Mouse (Mus musculus) stomach, embryonic 14.5 days (tissue): ENCODE data around the gene Rabggtb. TPM values are rescaled to one million over a fixed set of nuclear protein-coding genes. Genes with fewer than 3 reads are reported as not detected.
A peak's percentile ranks its signal among the peaks of the same experiment; 100 is the strongest.

ENCODE experiments used
- ATAC-seq: fragments of 200-750 bp; cut with Nextera tagmentation; 2 replicates; pipeline ENCODE4 v1.8.0; 2017; ENCODE audit warnings: low read depth, moderate TSS enrichment; ENCODE audit not compliant: insufficient number of reproducible peaks, insufficient read depth, low FRiP score
- H3K27ac ChIP-seq: fragments of 300-500 bp; sonication (generic); 2 replicates; pipeline ENCODE4 v1.5.1; 2014; ENCODE audit warnings: mild to moderate bottlenecking, low read length, moderate library complexity, mixed read lengths
- H3K27me3 ChIP-seq: fragments of 300-500 bp; sonication (generic); 2 replicates; pipeline ENCODE4 v1.6.1; 2014; ENCODE audit warnings: low read length, control low read depth, mixed read lengths; ENCODE audit not compliant: control insufficient read depth, insufficient read depth
- H3K36me3 ChIP-seq: fragments of 300-500 bp; sonication (generic); 2 replicates; pipeline ENCODE4 v1.6.1; 2014; ENCODE audit warnings: mild to moderate bottlenecking, control low read depth, low read length, moderate library complexity, mixed read lengths; ENCODE audit not compliant: control insufficient read depth, insufficient read depth
- H3K4me1 ChIP-seq: fragments of 300-500 bp; sonication (generic); 2 replicates; pipeline ENCODE4 v1.6.1; 2014; ENCODE audit warnings: low read length, control low read depth, mixed read lengths; ENCODE audit not compliant: control insufficient read depth, insufficient read depth
- H3K4me2 ChIP-seq: fragments of 300-500 bp; sonication (generic); replicated peaks from 2 replicates; pipeline ENCODE4 v1.6.1; 2014; ENCODE audit warnings: low read depth, low read length, control low read depth
- H3K4me3 ChIP-seq: fragments of 300-500 bp; sonication (generic); 2 replicates; pipeline ENCODE4 v1.5.1; 2014; ENCODE audit warnings: low read depth, low read length, control low read depth
- H3K9ac ChIP-seq: fragments of 300-500 bp; sonication (generic); replicated peaks from 2 replicates; pipeline ENCODE4 v1.6.1; 2014; ENCODE audit warnings: low read depth, mild to moderate bottlenecking, control low read depth, low read length, moderate library complexity, mixed read lengths
- H3K9me3 ChIP-seq: fragments of 300-500 bp; sonication (generic); 2 replicates; pipeline ENCODE4 v1.6.1; 2016; ENCODE audit warnings: low read depth, low read length, control low read depth; ENCODE audit not compliant: control insufficient read depth
- WGBS: fragments of 180-500 bp; shearing (Covaris S2); extraction: QIAGEN DNeasy Blood & Tissue Kit; methylation state at CpG from one replicate; pipeline ENCODE4 v1.1.7; 2014; 5-methylcytosine and 5-hydroxymethylcytosine counted together
- polyA plus RNA-seq: library from polyadenylated mRNA; unstranded; fragments of >200 nt; fragmentation: Nextera tagmentation; extraction: Ambion mirVana; gene quantifications from 2 replicates; pipeline ENCODE4 v1.2.1, GENCODE M21; 2014

Gene Rabggtb
- polyA plus RNA-seq, 1 experiment from 2014 or later: 51.2 TPM

DNA sequence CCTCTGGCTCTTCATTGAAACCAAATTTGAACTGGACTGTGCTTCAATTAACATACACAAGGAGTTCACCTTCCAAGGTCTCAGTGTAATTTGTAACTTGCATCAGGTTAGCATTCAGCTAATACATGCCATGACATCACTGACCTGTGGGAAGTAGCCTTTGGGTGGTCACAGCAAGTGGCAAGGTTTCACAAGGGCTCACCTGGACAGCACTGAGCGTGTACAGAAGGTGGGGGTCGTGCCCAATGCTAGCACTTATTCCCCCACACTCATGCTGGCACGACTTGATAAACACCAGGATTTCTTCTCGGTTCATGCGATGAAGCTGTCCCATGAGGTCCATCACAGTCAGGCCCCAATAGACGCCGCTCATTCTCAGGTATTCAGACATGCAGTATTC lies 2.3 kb downstream of the Rabggtb start:
- peak overlapping the region; percentile 21; the same call in 1 of the 2 replicates for H3K27ac ChIP-seq
- peaks cover 57% of the 10 kb centered on the region for H3K36me3 ChIP-seq
- H3K4me2 ChIP-seq: peak overlapping the region; percentile 54
- no peaks in the 10 kb centered on the region for H3K27me3 ChIP-seq
- ATAC-seq: no peak
- 69% methylated on average over 7 of the region's 7 CpGs for WGBS
- peak overlapping the region; percentile 89 for H3K4me3 ChIP-seq
- H3K9me3 ChIP-seq: no peaks in the 10 kb centered on the region
- H3K9ac ChIP-seq: 0 out of 2 replicates have a peak overlapping the region, but pooled peaks have one; percentile 98
- H3K4me1 ChIP-seq: peaks cover 22% of the 10 kb centered on the region

DNA sequence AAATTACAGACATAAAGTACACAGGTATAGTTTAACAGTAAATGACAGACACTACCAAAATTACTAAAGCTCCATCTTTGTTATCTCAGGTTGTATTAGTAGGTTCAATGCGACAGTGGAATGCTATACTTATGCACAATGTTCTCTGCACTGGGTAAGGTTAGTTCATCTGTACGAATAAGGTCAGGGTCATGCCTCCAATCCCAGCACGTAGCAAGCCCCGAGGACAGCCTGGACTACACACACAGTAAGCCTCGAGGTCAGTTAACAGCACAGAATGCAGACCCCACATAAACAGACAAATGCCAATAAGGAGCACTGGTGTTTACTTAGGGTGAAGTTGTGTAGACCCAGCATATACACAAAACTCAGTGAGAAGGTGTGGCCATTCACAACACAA lies 3.9 kb downstream of the Rabggtb start:
- Histone ChIP-seq H3K4me1 (peaks cover 22% of the 10 kb centered on the region), H3K27me3 (no peaks in the 10 kb centered on the region), H3K4me2 (no peak overlapping the region), H3K36me3 (peaks cover 67% of the 10 kb centered on the region), H3K4me3 (no peak overlapping the region), H3K9me3 (no peaks in the 10 kb centered on the region), H3K27ac (no peak overlapping the region), H3K9ac (no peak overlapping the region)
- WGBS: 69% methylated on average over 5 of the region's 5 CpGs
- ATAC-seq: no peak

DNA sequence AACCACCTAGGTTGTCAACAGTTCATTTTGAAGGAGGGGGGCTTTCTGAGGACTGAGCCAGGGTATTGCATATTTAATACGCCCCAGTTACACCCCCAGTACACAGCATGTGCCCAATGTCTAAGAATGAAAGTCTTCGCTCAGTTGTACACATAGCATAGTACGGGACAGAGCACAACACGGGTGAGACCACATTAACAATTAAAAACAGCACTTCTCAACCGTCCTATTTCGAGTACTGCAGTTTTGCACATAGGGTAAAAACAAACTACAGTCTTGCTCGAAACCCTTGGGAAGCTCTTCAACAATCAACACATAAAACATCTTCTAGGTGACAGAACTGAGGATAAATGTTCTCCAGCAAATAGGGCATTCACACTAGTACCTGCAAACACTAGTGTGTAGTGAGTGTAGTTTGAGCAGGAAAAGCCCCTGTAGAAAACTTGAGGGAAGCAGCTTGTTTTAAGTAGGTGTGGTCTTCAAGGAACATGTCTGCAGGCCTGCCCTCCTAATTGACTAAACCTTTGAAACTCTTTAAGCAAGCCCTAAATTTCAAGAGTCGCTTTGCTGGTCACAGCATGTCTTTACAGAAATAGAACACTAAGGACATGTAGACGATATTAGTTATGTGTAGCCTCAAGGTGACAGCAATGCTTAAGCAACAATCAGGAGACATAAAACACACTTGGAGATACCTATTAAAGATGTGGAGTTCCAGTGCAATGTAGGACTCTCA lies 6.5 kb downstream of the Rabggtb start, which contains the start of gene Msh4:
Gene Msh4, minus strand, starts transcription at position 3 of the 736 bp plus-strand sequence.
- Histone ChIP-seq H3K27me3 (no peaks in the 10 kb centered on the region), H3K9me3 (no peaks in the 10 kb centered on the region), H3K4me2 (no peak within 1 kb of the TSS), H3K4me1 (peaks cover 20% of the 10 kb centered on the region), H3K36me3 (peaks cover 71% of the 10 kb centered on the region), H3K9ac (no peak within 1 kb of the TSS), H3K27ac (no peak within 1 kb of the TSS), H3K4me3 (no peak within 1 kb of the TSS)
- WGBS: 85% methylated on average over 9 of the region's 9 CpGs
- ATAC-seq: no peak

DNA sequence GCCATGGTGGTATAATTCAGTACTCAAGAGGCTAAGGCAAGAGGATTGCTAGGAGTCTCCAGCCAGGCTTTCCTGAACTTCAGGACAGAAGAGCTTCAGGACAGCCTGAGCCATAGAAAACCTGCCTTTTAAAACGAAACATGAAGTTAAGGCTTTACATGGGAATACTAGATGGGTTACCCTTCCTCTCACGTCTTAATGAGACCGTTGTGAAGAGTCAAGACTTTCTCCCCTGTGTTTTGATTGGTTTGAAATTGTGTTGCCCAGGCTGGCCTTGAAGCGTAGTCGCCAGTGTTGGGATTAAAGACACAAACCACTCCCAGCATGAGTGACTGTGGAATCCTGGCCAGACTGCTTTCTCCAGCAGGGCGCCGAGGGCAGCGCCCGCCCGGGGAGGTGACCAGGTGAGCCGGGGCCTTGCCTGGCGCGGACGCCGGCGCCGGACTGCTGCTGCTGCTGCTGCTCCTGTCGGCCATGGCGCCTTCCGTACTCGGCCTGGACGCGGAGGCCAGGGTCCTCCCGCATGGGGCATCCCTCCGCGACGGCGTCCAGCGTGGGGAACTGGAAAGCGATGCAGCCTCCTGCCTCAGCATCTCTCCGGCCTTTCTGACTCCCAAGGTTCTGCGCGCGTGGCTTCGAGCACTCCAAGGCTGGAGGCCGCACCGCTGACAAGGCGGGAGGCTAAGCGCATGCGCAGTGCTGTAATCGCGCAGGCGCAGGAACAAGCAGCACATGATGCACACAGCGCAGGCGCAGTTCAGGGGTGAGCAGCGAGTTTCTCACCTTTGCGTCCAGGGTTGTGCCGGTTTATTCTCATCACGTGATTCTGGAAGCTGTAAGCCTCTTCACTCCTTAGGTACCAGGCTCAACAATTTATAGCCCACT lies 7.3 kb downstream of the Rabggtb start:
- Histone ChIP-seq H3K27ac (no peak overlapping the region), H3K4me1 (peaks cover 15% of the 10 kb centered on the region), H3K4me2 (no peak overlapping the region), H3K4me3 (no peak overlapping the region), H3K27me3 (no peaks in the 10 kb centered on the region), H3K9ac (no peak overlapping the region), H3K9me3 (no peaks in the 10 kb centered on the region), H3K36me3 (peaks cover 63% of the 10 kb centered on the region)
- 83% methylated on average over 49 of the region's 49 CpGs for WGBS
- peak; percentile 33; the same call in 1 of the 2 replicates for ATAC-seq

DNA sequence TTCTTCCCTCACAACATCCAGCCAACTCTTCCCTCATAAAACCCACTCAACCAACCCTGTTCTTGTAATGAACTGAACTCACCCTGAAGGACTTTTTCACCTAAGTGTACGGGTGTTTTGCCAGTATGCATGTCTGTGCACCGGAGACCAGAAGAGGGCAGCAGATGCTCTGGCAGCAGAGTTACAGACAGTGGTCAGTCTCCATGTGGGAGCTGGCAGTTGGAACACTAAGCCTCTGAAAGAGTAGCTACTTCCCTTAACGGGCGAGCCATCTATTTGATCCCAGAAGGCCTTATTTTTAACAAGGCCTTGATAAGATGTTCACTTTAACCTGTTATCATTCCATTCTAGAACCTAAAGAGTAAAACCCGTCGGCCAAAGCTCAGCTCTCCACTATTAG lies 8.2 kb downstream of the Rabggtb start:
- H3K9ac ChIP-seq: no peak overlapping the region
- H3K36me3 ChIP-seq: peaks cover 54% of the 10 kb centered on the region
- no peak overlapping the region for H3K4me3 ChIP-seq
- H3K27me3 ChIP-seq: no peaks in the 10 kb centered on the region
- H3K9me3 ChIP-seq: no peaks in the 10 kb centered on the region
- ATAC-seq: no peak
- no peak overlapping the region for H3K4me2 ChIP-seq
- peaks cover 6% of the 10 kb centered on the region; the same call in 1 of the 2 replicates for H3K4me1 ChIP-seq
- no peak overlapping the region for H3K27ac ChIP-seq
- WGBS: 72% methylated on average over 6 of the region's 6 CpGs

DNA sequence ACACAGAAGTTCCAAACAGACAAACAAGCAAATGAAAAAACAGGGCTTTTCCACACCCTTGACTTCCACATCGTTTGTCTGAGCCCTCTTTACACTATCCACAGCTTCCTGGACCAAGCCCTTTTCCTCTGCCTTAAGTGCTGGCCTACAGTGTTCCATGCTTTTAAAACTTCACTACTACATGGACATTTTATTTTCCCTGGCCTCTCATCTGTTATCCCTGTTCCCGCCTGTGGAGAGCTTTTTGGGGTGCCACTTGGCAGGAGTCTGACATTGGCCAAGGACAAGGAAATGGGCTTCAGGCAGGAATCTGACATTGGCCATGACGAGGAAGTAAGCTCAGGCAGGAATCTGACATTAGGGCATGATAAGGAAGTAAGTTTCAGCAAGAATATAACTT lies 10.2 kb downstream of the Rabggtb start:
- ATAC-seq: no peak

DNA sequence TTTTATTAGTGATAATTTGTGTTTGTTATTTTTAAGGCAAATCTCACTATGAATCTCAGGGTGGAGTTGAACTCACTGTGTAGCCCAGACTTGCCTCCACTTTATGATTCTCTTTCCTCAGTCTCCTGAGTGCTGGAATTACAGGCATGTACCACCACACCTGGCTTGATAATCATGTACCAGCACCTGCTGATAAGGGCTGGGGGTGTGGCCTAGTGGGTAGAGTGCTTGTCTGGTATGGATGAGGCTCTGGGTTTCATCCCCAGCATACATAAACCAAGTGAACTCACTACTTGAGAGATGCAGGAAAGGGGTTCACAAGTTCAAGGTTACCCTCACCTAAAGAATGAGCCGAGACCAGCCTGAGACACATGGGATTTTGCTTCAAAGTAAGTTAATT lies 10.9 kb downstream of the Rabggtb start:
- Histone ChIP-seq H3K4me1 (no peaks in the 10 kb centered on the region), H3K27me3 (no peaks in the 10 kb centered on the region), H3K9me3 (no peaks in the 10 kb centered on the region), H3K4me2 (no peak overlapping the region), H3K4me3 (no peak overlapping the region), H3K9ac (no peak overlapping the region), H3K27ac (no peak overlapping the region), H3K36me3 (peaks cover 28% of the 10 kb centered on the region)
- WGBS: 74% methylated on average over 1 of the region's 1 CpGs
- ATAC-seq: no peak

More for the DNA sequence above, 10.2 kb downstream of the Rabggtb start:
- Histone ChIP-seq H3K4me1 (no peaks in the 10 kb centered on the region), H3K9me3 (no peaks in the 10 kb centered on the region), H3K27ac (no peak overlapping the region), H3K36me3 (peaks cover 34% of the 10 kb centered on the region), H3K27me3 (no peaks in the 10 kb centered on the region), H3K4me3 (no peak overlapping the region), H3K4me2 (no peak overlapping the region), H3K9ac (no peak overlapping the region)
- WGBS: 61% methylated on average over 3 of the region's 3 CpGs

DNA sequence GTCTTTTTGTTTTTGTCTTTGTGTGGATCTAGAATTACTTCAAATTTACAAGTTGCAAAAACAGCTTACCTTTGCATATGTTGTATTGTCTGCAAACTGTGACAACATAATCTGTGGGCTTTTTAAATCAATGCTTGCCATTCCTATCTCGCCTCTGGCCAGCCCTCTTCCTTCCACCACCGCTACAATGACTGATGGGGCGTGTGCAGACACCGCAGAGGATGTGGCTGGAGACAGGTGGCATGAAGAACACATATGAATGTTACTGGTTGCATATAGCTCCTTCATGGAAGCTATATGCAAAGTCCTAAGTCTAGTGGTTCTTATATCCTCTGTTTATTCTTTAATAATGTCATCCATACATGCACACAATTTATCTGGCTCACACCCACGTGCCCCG lies 15.6 kb downstream of the Rabggtb start:
- H3K4me2 ChIP-seq: no peak overlapping the region
- no peak overlapping the region for H3K9ac ChIP-seq
- H3K27ac ChIP-seq: no peak overlapping the region
- no peaks in the 10 kb centered on the region for H3K9me3 ChIP-seq
- no peaks in the 10 kb centered on the region for H3K36me3 ChIP-seq
- H3K4me1 ChIP-seq: no peaks in the 10 kb centered on the region
- H3K27me3 ChIP-seq: no peaks in the 10 kb centered on the region
- WGBS: 66% methylated on average over 6 of the region's 6 CpGs
- no peak for ATAC-seq
- H3K4me3 ChIP-seq: no peak overlapping the region
